In the genomic region with DNA sequence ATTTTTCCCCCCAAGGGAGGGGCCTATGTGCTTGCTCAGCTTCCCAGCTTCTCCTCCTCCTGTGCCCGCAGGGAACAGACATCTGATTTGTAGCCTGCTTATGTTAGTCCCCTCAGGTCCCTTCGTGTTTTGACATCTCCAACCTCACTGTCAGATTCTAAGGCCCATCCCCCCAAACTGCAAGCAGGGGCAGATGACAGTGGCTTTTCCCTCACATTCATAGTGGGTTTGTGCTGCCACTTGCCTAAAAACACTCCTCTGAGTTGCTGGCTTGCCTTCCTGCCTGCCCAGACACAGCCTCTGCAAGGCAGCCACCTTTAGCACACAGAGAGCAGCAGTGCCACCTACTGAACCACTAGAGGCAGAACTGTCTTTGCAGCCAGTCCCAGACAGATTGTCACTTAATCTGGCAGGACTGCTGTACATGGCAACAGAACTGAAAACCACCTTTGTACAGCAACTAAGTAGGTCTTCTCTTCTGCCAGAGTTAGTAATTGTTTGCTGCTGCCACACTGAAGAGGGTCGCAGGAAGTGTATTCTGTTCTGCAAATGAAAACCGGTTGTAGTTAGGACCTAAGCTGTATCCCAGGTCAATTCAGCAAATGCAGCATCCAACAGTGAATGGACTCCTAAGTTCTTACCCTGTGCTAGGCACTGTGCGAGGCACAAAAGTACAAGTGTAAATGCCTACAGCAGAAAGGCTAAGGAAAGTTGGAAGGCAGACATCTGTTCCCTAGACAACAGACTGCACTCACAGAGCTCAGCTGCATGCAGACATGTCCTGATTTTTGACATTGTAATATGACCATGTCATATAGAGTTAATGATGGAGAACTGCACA, we compare ENCODE assay signal across 8 mouse cellular contexts.
DNase-seq lines count a peak whose midpoint lies in the region; ATAC-seq lines count a peak whose summit lies in the region.

No protein-coding gene starts in this region.

- DNase-seq in NIH3T3 (ENCODE audit: low read depth): peak; percentile 88
- DNase-seq in cerebellum, postnatal 10 days: peak; percentile 77 to 82
- peak; percentile 31 to 52 for DNase-seq in frontal cortex, postnatal 25 days (ENCODE audit: low spot score in 2 of 2)
- peak; percentile 74 for DNase-seq in hindbrain, embryonic 14.5 days (ENCODE audit: low spot score)
- DNase-seq in layer of hippocampus, postnatal 25 days (ENCODE audit: extremely low spot score in 1 of 2, low spot score in 1 of 2): peak; percentile 44 to 51
- peak; percentile 57 to 64 for DNase-seq in lung, postnatal 4 days
- DNase-seq in right cerebral cortex, adult 2 months (ENCODE audit: low spot score in 2 of 2): peak; percentile 74 to 77
- peak; percentile 50 to 70 for DNase-seq in urinary bladder, postnatal 36 days (ENCODE audit: low spot score in 2 of 2)

- ATAC-seq in hindbrain, embryonic 14.5 days (ENCODE audit: low FRiP score): peak; percentile 95

- no peak overlapping the region; the same call in 1 of the 2 replicates for H3K4me2 ChIP-seq in hindbrain, embryonic 14.5 days (replicated peaks)

- H3K4me1 ChIP-seq in hindbrain, embryonic 14.5 days (replicated peaks; ENCODE audit: control insufficient read depth, insufficient read depth, low read length): peaks cover 6% of the 10 kb centered on the region; the same call in 1 of the 2 replicates

- 0 out of 2 replicates have a peak, but pooled peaks cover 2% of the 10 kb centered on the region for H3K9me3 ChIP-seq in hindbrain, embryonic 14.5 days (ENCODE audit: control insufficient read depth, low read length)

- H3K27ac ChIP-seq in hindbrain, embryonic 14.5 days: no peak overlapping the region

- no peak overlapping the region for H3K4me3 ChIP-seq in hindbrain, embryonic 14.5 days (replicated peaks; ENCODE audit: low read length)

- 33% methylated on average over 5 of the region's 5 CpGs for WGBS in hindbrain, embryonic 14.5 days

- no peaks in the 10 kb centered on the region for H3K36me3 ChIP-seq in hindbrain, embryonic 14.5 days (replicated peaks; ENCODE audit: control insufficient read depth, insufficient read depth)

- no peaks in the 10 kb centered on the region for H3K27me3 ChIP-seq in hindbrain, embryonic 14.5 days (ENCODE audit: control insufficient read depth, insufficient read depth, low read length)

- no peak overlapping the region for H3K9ac ChIP-seq in hindbrain, embryonic 14.5 days
